Mouse (Mus musculus) heart, adult 2 months (tissue): Measurements from ENCODE around the gene Clec16a.

Source experiments
- CTCF ChIP-seq: fragments of 200-600 bp; IDR thresholded peaks from 2 replicates; pipeline ENCODE4 v1.8.1; 2022; ENCODE audit warnings: antibody characterized with exemption, mild to moderate bottlenecking, moderate library complexity
- POLR2A ChIP-seq: fragments of 200-500 bp; IDR thresholded peaks from 2 replicates; pipeline ENCODE4 v1.6.1; 2011; ENCODE audit warnings: mild to moderate bottlenecking, low read depth, low read length, control low read depth; ENCODE audit not compliant: insufficient read depth

- peak; percentile 15; the same call in 1 of the 2 replicates for TF ChIP-seq CTCF
- no peak for TF ChIP-seq POLR2A
Observed at GRCm38 (mm10) chr16:10510477-10511133, 34.5 kb upstream of the Clec16a start.
